Mouse (Mus musculus) mouse embryonic stem cell (cell line): Measurements from ENCODE around the gene Abca3.
"Not testable (repeated sequence)": the region's sequence is repeated elsewhere in the genome, so short reads cannot be mapped to it uniquely, and the experiment has no call there.

Source experiments
- in situ Hi-C, 2 experiments: fragments of 300-500 bp; cut with MboI; formaldehyde crosslinking; loops; 1 replicate in 1 of 2; 3 replicates in 1 of 2; pipeline ENCODE4 v1.14.3; 2019 to 2020; ENCODE audit warnings: low sequenced_read_pairs in 2 of 2, low pct_unique_long_range_greater_than_20kb in 1 of 2, mixed read lengths in 1 of 2; ENCODE audit not compliant: unreplicated experiment in 1 of 2

The Abca3 gene

GRCm38 (mm10) chr17:24375094-24375712 lies 23.5 kb downstream of the Abca3 start:
- in situ Hi-C loops = no loop called here

GRCm38 (mm10) chr17:24375886-24376285 lies 24.1 kb downstream of the Abca3 start:
- in situ Hi-C loops = no loop called here

- in situ Hi-C loops = no loop called here
Observed at GRCm38 (mm10) chr17:24378496-24378895, 26.7 kb downstream of the Abca3 start.

GRCm38 (mm10) chr17:24383789-24384188 lies 32.0 kb downstream of the Abca3 start:
- in situ Hi-C loops = no loop called here

- in situ Hi-C loops = no loop called here
Observed at GRCm38 (mm10) chr17:24388711-24389110, 37.0 kb downstream of the Abca3 start.

- in situ Hi-C loops = no loop called here
Observed at GRCm38 (mm10) chr17:24389865-24390264, 38.1 kb downstream of the Abca3 start.

- in situ Hi-C loops = no loop called here
Observed at GRCm38 (mm10) chr17:24391149-24391548, 39.4 kb downstream of the Abca3 start.

- in situ Hi-C loops = no loop called here
Observed at GRCm38 (mm10) chr17:24393527-24393926, 41.8 kb downstream of the Abca3 start.

- in situ Hi-C loops = no loop called here
Observed at GRCm38 (mm10) chr17:24394456-24394855, 42.7 kb downstream of the Abca3 start.

GRCm38 (mm10) chr17:24402371-24402770 lies 50.6 kb downstream of the Abca3 start:
- in situ Hi-C loops = no loop called here

GRCm38 (mm10) chr17:24407116-24407803 lies 55.5 kb downstream of the Abca3 start:
- in situ Hi-C loops = no loop called here

GRCm38 (mm10) chr17:24413557-24414211 lies 61.9 kb downstream of the Abca3 start:
- in situ Hi-C loops = no loop called here

GRCm38 (mm10) chr17:24414230-24414976 lies 62.7 kb downstream of the Abca3 start, which contains the start of gene Rnps1:
Gene Rnps1 (plus strand): TSS chr17:24414565.
- in situ Hi-C loops = no loop called here

GRCm38 (mm10) chr17:24415011-24415410 lies 63.3 kb downstream of the Abca3 start:
- in situ Hi-C loops = no loop called here

GRCm38 (mm10) chr17:24416051-24416652 lies 64.4 kb downstream of the Abca3 start:
- in situ Hi-C loops = no loop called here

- in situ Hi-C loops = no loop called here
Observed at GRCm38 (mm10) chr17:24423114-24423513, 71.4 kb downstream of the Abca3 start.

- in situ Hi-C loops = no loop called here
Observed at GRCm38 (mm10) chr17:24424489-24424888, 72.7 kb downstream of the Abca3 start.

- in situ Hi-C loops = not testable (repeated sequence)
Observed at GRCm38 (mm10) chr17:24425326-24425725, 73.6 kb downstream of the Abca3 start.

GRCm38 (mm10) chr17:24425905-24426304 lies 74.2 kb downstream of the Abca3 start:
- in situ Hi-C loops = no loop called here
